Mouse (Mus musculus) ES-CJ7 (cell line): ENCODE data around the gene Tmem145.
"Not testable (repeated sequence)": the region's sequence is repeated elsewhere in the genome, so short reads cannot be mapped to it uniquely, and the experiment has no call there.

Experiments
- DNase-seq: peaks from one replicate; pipeline ENCODE4 v3.0.0; 2011; ENCODE audit warnings: low read depth, low spot score

The Tmem145 gene

GRCm38 (mm10) chr7:25305956-25306613 is at the start of gene Tmem145:
Gene Tmem145, plus strand, starts transcription at chr7:25306106.
- peak; percentile 75 for DNase-seq

DNA sequence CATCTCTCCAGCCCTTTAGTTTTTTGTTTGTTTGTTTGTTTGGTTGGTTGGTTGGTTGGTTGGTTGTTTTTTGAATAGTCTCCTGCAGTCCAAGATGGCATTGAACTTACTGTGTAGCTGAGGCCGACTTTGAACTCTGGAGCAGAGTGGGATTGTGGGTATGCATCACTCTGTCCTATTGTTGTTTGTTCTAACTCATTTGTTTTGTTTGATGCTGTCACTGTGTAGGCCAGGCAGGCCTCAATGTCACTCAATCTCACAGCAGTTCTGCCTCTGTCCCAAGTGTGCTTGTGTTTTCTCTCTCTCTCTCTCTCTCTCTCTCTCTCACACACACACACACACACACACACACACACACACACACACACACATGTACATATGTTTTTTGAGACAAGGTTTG is 44.0 kb upstream of the Tmem145 start:
- DNase-seq = no peak

DNA sequence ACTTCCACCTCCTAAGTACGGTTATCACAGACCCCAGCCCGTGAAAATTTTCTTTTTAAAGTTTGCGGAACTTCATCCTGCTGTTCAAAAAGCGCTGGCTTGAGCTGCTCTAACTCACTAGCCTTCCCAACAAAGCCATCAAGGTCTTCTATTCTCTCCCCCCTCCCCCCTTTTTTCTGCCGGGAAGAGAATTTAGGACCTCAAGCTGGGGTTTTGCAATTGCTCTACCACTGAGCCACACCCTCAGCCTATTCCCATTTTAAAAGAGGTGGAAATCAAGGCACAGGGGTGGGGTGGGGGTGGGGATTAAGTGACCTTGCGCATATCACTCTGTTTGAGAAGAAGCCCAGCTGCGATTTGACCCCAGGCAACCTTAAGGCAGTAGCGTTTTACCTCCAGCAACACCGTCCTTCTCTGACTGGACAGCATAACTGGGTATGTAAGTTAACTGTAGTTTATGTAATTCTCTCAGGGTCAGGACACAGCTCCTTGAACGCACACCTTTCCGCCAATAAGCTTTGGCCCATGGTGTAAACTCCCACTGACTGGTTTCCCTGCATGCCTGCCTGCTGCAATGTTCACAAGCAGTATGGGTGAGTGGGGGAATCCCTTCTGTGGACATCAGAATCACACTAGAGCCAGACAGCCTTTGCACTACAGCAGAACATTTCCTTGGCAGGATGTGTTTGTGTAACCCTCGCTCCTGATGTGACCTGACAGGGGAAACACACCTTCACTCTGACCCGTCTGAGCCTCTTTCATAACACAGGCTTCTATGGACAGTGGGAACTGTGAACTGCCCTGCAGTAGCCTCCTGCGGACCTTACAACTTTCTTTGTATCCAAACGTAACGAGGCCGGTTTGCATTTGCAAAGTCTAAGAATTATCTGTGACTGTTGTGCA is 41.7 kb upstream of the Tmem145 start:
- DNase-seq = peak; percentile 96

DNA sequence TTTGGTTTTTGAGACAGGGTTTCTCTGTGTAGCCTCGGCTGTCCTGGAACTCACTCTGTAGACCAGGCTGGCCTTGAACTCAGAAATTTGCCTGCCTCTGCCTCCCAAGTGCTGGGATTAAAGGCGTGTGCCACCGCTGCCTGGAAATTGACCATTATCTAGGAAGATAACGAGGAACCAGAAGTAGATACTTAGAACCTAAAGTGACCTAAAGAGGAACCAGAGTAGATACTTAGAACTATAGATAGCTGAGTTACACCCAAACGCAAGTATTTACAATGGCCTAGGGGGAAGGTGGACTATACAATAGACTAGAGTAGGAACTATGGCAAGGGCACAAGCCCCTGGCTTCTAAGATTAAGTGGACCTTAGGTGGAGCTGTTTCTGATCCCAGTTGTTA is 40.2 kb upstream of the Tmem145 start:
- not testable (repeated sequence) for DNase-seq

DNA sequence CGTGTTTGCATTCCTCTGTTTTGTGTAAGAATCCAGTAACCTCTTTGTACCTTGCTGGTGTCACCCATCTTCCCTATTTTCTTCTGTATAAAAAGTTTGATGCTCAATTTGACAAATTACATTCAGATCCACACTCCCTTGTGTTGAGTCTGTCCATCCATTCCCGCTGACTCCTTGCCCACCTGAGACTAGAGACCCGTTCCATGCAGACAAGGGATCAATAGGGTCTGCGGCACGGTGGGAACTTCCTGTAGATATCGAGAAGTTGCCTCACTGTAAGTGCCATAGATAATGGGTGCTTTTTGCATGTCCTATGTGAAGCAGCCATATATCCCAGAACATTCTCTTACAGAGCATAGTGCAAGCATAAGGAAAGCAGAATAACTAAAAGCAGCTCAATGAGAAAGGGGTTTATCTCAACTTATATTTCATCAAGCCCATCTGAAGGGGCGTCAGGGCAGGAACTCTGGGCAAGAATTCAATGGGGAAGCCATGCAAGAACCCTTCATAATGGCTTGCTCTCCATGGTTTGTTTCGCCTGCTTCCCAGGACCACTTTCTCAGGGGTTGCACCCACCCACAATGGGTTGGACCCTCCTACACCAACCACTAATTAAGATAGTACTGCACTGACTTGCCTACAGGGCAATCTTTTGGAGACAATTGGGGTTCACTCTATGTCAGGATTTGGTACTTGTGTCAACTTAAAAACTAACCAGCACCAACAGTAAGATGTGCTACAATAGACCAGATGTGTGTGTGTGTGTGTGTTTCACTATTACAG is 39.5 kb upstream of the Tmem145 start:
- no peak for DNase-seq

DNA sequence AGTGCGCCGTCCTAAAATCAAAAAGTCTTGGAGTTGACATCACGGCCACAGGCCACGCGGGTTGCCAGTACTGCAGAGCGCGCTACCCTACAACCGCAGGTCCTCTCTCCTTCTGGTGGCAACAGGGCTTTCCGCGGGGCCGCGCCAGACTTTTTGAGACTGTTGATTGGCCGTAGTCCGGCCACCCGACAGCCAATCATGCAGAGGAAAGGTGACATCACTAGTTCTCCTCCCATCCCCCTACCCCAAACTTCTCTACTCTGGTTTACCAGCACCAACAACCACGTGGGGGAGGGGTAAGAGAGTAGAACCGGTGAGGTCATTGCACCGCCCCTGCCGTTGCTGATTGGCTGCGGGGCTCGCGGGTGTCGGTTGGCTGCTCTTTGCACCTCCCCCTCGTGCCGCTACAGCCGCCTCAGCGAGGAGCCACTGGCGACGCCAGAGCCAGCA is 38.6 kb upstream of the Tmem145 start, which contains the start of gene Cic:
Cic (plus strand) TSS at position 404 of the 450 bp plus-strand sequence.
- DNase-seq = peak; percentile 100

DNA sequence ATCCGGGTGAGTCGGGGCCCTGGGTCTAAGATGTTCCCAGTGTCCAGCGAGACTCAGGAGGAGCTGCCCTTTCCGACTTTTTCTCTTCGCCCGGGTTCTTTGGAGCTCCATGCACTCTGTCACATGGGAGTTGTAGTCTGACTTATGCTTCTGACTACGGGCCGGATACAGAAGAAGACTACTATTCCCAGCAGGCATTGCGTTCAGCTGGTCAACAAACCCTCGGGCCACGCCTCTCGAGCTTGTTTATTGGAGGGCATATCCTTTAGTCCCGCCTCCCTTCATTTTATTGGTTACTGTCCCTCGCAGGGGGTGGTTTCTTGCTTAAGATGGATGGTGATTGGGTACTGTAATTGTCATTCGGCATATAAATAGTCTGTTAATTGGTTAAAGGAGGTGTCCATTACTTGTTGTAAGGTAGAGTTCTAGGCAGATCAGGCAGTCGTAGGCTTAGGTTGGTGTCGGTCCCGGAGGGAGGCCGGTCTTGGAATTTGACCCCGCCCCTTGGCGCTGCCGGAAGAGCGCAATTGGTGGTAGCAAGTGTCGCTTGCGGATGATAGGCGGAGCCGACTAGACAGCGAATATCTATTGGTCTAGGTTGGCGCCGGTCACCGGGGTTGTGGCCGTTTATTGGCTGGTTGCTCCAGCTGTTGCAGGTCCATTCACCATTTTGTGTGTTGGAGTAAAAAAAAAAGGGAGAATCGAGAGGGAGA is 38.0 kb upstream of the Tmem145 start:
- DNase-seq = peak; percentile 100

- DNase-seq = no peak
Observed at GRCm38 (mm10) chr7:25268588-25268987, 37.3 kb upstream of the Tmem145 start.

DNA sequence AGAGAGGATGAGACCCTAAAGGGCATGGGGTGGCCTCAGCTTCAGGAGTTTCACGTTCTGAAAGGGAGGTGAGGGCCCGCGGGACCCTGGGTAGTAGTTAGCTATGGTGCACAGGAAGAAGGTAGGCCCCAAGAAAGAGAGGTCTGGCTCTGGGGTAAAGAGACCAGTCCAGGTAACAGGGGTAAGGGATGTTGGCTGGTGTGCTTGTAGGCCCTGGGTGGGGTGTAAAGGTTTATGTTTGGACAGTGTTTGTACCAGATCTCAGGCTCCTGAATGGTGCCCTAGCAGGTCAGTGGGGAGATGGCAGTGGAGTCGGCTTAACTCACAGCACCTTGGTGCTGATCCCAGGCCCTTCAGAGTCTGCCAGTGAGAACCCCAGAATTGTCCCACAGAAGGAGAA is 36.9 kb upstream of the Tmem145 start:
- no peak for DNase-seq

DNA sequence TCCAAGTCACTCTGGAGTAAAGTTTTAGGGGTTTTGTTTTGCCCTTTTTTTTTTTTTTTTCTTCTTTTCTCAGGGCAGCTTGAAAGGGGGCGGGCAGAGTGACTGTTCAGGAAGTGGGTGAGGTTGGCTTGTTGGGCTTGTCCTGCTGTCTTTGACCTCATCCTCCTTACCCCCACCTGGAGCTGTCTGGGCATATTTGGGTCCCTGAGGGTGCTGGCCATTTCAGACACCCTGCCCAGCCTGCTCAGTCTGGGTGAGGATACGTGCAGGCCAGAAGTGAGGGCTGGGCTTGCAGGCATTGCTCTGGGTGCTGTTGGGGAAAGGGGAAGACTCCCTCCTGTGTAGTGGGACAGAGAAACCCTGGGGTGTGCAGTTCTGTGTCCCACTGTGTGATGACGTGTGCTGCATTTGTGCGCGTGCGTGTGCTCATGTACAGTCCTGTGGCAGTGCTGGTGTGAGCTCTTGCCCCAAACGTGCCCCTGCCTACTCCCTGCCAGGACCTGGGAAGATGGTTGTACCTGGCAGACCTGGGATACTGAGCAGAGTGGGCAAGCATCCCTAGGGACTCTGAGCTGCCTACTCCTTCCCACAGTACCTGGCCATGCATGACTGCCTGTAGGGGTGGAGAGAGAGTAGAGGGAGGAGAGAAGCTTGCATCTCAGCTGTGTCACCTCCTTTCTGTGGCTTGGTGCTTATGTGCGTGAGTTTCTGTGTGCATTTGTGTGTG is 36.2 kb upstream of the Tmem145 start:
- DNase-seq = no peak

DNA sequence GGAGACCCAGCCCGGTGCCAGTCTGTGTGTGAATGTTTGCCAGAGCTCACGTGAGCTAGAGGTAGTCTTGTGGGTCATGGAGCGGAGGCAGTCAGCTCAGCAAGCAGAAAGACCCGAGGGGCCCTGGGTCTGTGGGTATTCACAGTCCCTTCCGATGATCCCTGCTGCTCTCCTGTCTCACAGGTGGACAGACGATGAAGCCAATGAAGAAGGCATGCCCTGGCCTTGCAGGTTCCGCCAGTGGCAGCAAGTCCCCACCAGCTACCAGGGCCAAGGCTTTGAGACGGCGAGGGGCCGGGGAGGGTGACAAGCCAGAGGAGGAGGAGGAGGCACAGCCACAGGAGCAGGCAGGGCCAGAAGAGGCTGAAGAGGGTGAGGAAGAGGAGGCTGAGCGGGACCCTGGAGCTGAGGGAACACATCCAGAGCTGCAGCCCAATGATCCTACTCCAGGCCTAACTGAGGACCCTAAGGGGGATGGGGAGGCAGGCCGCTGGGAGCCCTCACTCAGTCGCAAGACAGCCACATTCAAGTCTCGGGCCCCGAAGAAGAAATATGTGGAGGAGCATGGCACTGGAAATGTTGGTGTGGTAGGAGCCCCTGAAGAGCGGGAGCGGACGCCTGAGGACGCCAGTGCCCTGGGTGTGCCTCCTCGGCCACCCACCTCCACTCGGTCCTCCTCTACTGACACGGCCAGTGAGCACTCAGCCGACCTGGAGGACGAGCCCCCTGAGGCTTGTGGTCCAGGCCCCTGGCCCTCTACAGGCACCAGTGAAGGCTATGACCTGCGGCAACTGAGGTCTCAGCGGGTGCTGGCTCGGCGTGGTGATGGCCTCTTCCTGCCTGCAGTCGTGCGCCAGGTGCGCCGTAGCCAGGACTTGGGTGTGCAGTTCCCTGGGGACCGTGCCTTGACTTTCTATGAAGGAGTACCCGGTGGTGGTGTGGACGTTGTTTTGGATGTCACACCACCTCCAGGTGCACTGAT is 35.0 kb upstream of the Tmem145 start:
- no peak for DNase-seq

DNA sequence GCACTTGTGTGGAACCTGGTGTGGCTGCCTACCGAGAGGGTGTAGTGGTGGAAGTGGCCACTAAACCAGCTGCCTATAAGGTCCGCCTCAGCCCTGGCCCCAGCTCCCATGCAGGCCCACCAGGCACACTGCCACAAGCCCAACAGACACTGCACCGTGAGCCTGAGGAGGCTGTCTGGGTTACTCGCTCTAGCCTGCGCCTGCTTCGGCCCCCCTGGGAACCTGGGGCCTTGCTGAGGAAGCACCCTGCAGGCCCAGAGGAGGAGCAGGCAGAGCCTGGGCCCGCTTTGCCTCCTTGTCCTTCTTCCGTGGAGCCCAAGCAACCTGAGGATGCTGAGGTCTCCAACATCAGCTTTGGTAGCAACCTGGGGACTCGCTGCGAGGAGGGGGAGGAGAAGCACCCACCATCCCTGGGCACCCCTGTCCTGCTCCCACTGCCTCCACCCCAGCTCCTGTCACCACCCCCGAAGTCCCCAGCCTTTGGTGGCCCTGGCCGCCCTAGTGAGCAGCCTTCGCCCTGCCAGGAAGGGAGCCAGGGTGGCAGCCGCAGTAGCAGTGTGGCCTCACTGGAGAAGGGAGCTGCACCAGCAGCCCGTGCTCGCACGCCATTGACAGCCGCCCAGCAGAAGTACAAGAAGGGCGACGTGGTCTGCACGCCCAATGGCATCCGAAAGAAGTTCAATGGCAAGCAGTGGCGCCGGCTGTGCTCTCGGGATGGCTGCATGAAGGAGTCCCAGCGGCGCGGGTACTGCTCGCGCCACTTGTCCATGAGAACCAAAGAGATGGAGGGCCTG is 34.1 kb upstream of the Tmem145 start:
- DNase-seq = no peak

DNA sequence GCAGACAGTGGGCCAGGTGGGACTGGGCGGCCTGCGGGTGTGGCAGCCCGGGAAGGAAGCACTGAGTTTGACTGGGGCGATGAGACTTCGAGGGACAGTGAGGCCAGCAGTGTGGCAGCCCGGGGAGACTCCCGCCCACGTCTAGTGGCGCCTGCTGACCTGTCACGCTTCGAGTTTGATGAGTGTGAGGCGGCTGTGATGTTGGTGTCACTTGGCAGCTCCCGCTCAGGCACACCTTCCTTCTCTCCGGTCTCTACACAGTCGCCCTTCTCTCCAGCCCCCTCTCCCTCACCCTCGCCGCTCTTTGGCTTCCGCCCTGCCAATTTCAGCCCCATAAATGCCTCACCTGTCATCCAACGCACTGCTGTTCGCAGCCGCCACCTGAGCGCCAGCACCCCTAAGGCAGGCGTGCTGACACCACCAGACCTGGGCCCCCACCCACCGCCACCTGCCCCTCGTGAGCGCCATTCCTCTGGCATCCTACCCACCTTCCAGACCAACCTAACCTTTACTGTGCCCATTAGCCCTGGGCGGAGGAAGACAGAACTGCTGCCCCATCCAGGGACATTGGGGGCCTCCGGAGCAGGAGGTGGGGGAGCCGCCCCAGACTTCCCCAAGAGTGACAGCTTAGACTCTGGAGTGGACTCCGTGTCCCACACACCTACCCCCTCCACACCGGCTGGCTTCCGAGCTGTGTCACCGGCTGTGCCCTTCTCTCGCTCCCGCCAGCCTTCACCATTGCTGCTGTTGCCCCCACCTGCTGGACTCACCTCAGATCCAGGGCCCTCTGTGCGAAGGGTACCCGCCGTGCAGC is 33.3 kb upstream of the Tmem145 start:
- no peak for DNase-seq

GRCm38 (mm10) chr7:25273259-25274241 is 32.4 kb upstream of the Tmem145 start:
- DNase-seq = no peak

GRCm38 (mm10) chr7:25274571-25274970 is 31.3 kb upstream of the Tmem145 start:
- no peak for DNase-seq

- DNase-seq = no peak
Observed at GRCm38 (mm10) chr7:25274996-25275395, 30.9 kb upstream of the Tmem145 start.
